Mouse (Mus musculus) liver, embryonic 13.5 days (tissue): ENCODE results near the gene Ccdc175. TPM values are rescaled to one million over a fixed set of nuclear protein-coding genes. Genes with fewer than 3 reads are reported as not detected.
A peak's percentile ranks its signal among the peaks of the same experiment; 100 is the strongest.

Source experiments
- ATAC-seq: fragments of 200-750 bp; cut with Nextera tagmentation; 2 replicates; pipeline ENCODE4 v1.8.0; 2017; ENCODE audit warnings: low read depth, mild to moderate bottlenecking, moderate number of reproducible peaks, moderate library complexity
- DNase-seq: peaks from one replicate; pipeline ENCODE4 v3.0.0; 2022
- H3K27ac ChIP-seq: fragments of 300-500 bp; sonication (generic); 2 replicates; pipeline ENCODE4 v1.5.1; 2015; ENCODE audit warnings: moderate library complexity, mild to moderate bottlenecking, inconsistent platforms
- H3K27me3 ChIP-seq: fragments of 300-500 bp; sonication (generic); 2 replicates; pipeline ENCODE4 v1.6.1; 2015; ENCODE audit warnings: mild to moderate bottlenecking, inconsistent platforms
- H3K36me3 ChIP-seq: fragments of 300-500 bp; sonication (generic); 2 replicates; pipeline ENCODE4 v1.6.1; 2015; ENCODE audit warnings: mild to moderate bottlenecking, inconsistent platforms
- H3K4me1 ChIP-seq: fragments of 300-500 bp; sonication (generic); replicated peaks from 2 replicates; pipeline ENCODE4 v1.6.1; 2015; ENCODE audit warnings: inconsistent platforms
- H3K4me2 ChIP-seq: fragments of 300-500 bp; sonication (generic); 2 replicates; pipeline ENCODE4 v1.6.1; 2015; ENCODE audit warnings: inconsistent platforms, mild to moderate bottlenecking, moderate library complexity
- H3K4me3 ChIP-seq: fragments of 300-500 bp; sonication (generic); replicated peaks from 2 replicates; pipeline ENCODE4 v1.5.1; 2015; ENCODE audit warnings: mild to moderate bottlenecking, inconsistent platforms
- H3K9ac ChIP-seq: fragments of 300-500 bp; sonication (generic); 2 replicates; pipeline ENCODE4 v1.6.1; 2015; ENCODE audit warnings: mild to moderate bottlenecking, inconsistent platforms
- H3K9me3 ChIP-seq: fragments of 300-500 bp; sonication (generic); replicated peaks from 2 replicates; pipeline ENCODE4 v1.6.1; 2016; ENCODE audit warnings: inconsistent platforms
- WGBS: fragments of 180-500 bp; shearing (Covaris S2); methylation state at CpG from one replicate; pipeline ENCODE4 v1.1.7; 2015; ENCODE audit not compliant: insufficient replicate concordance; 5-methylcytosine and 5-hydroxymethylcytosine counted together
- microRNA-seq: library from miRNA; unstranded; fragments of <30 nt; microRNA quantifications from one replicate; pipeline ENCODE4, GENCODE M21; 2016
- polyA plus RNA-seq: library from polyadenylated mRNA; unstranded; fragments of >200 nt; fragmentation: Nextera tagmentation; extraction: Ambion mirVana; gene quantifications from 2 replicates; pipeline ENCODE4 v1.2.1, GENCODE M21; 2015

Ccdc175 gene
- polyA plus RNA-seq, 1 experiment from 2014 or later: not detected

DNA sequence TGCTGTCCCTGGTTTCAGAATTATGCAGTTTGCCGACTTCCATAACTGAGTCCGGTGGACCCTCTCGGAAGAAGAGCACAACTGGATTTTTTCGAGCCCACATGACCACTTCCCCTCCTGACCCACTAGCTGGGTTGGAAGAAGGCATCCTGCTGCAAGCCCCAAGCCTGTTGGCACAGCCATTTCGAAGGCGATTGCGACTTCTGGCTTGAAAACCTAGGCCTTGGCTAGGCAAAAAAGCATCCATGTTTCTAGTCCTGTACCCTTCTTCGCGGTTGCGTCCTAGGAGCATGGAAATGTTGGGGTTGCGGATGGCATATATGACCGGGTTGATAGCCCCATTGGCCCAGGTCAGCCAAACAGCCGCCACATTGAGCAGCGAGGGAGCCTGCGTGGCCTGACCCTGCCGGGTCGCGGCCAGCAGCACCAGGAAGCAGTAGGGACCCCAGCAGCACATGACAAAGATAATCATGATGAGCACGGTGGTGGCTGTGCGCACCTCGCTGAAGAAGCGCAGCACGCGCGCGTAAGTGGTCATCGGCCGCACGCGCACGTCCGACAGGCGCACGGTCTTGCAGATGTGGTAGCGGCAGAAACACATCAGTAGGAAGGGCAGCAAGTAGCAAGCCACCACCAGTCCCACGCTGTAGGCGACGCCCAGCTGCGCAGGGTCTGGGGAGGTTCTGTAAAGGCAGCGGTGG lies 115.1 kb downstream of the Ccdc175 start:
- H3K27me3 ChIP-seq: peaks cover 58% of the 10 kb centered on the region
- peaks cover 16% of the 10 kb centered on the region for H3K4me1 ChIP-seq
- 4% methylated on average over 40 of the region's 40 CpGs for WGBS
- DNase-seq (no peak), ATAC-seq (no peak; the same call in 1 of the 2 replicates)
- no peak overlapping the region for H3K27ac ChIP-seq
- H3K4me2 ChIP-seq: peak overlapping the region; percentile 86
- H3K36me3 ChIP-seq: peaks cover 8% of the 10 kb centered on the region; the same call in 1 of the 2 replicates
- H3K9ac ChIP-seq: peak overlapping the region; percentile 45
- peak overlapping the region; percentile 63 for H3K4me3 ChIP-seq
- H3K9me3 ChIP-seq: no peaks in the 10 kb centered on the region

DNA sequence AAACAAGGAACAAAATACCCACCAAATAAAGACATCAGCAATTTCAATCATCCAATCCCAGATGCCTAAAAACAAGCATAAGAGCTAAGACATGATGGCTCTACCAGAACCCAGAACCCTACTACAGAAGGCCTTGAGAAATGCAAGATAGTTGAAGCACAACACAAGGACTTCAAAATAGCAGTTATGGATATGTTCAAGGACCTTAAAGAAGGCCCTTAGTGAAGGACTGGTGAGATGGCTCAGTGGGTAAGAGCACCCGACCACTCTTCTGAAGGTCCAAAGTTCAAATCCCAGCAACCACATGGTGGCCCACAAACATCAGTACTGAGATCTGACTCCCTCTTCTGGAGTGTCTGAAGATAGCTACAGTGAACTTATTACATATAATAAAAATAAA lies 127.0 kb downstream of the Ccdc175 start:
- Histone ChIP-seq H3K4me3 (no peak overlapping the region), H3K4me2 (no peak overlapping the region), H3K27me3 (no peaks in the 10 kb centered on the region), H3K4me1 (no peaks in the 10 kb centered on the region), H3K9me3 (no peaks in the 10 kb centered on the region), H3K36me3 (no peaks in the 10 kb centered on the region), H3K27ac (no peak overlapping the region), H3K9ac (no peak overlapping the region)
- DNase-seq (no peak), ATAC-seq (no peak)
- WGBS: 71% methylated on average over 1 of the region's 1 CpGs

DNA sequence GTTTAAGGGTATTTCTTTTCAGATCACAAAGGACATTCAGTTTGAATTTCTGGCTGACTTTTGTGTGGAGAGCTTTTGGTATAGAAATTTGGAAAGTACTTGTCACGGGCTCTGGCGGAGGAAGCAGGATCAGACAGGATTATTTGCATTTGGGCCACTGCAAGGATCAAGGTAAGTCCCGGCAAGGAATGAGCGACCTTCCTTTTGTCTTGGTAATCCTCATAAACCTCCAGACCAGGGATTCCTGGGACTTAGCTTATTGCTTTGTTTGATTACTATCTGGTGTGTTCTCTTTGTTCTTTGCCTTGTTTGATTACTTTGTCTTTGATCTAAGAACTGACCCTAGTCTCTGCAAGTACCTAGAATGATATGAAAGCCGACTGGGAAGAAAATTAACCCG lies 131.0 kb downstream of the Ccdc175 start:
- no peak overlapping the region for H3K9ac ChIP-seq
- no peak overlapping the region for H3K27ac ChIP-seq
- no peaks in the 10 kb centered on the region for H3K4me1 ChIP-seq
- 44% methylated on average over 6 of the region's 6 CpGs for WGBS
- no peak overlapping the region for H3K4me2 ChIP-seq
- H3K36me3 ChIP-seq: no peaks in the 10 kb centered on the region
- H3K4me3 ChIP-seq: no peak overlapping the region
- DNase-seq: no peak
- H3K27me3 ChIP-seq: no peaks in the 10 kb centered on the region
- H3K9me3 ChIP-seq: no peaks in the 10 kb centered on the region
- ATAC-seq: no peak

DNA sequence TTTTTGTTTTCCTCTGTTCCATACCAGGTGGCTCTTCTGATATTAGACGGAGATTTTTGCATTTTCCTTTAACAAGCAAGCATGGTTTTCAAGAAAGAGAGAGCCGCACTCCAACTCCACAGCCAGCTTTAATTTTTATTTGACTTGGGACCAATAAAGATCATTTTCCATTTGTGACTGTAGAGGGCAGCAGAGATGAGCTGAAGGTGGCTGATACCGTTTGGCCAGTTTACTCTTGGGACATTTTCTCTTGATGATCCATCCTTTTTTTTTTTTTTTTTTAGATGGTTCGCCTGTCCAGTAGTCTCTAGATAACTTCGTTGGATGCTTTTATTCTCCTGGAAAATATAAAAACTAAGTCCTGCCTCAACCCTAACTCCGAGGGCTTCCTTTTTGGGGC lies 131.5 kb downstream of the Ccdc175 start:
- DNase-seq: no peak
- no peak for ATAC-seq
- WGBS: 25% methylated on average over 6 of the region's 6 CpGs
- H3K4me3 ChIP-seq: no peak overlapping the region
- H3K36me3 ChIP-seq: no peaks in the 10 kb centered on the region
- H3K4me2 ChIP-seq: no peak overlapping the region
- H3K4me1 ChIP-seq: no peaks in the 10 kb centered on the region
- no peaks in the 10 kb centered on the region for H3K9me3 ChIP-seq
- H3K27me3 ChIP-seq: no peaks in the 10 kb centered on the region
- H3K9ac ChIP-seq: no peak overlapping the region
- no peak overlapping the region for H3K27ac ChIP-seq

DNA sequence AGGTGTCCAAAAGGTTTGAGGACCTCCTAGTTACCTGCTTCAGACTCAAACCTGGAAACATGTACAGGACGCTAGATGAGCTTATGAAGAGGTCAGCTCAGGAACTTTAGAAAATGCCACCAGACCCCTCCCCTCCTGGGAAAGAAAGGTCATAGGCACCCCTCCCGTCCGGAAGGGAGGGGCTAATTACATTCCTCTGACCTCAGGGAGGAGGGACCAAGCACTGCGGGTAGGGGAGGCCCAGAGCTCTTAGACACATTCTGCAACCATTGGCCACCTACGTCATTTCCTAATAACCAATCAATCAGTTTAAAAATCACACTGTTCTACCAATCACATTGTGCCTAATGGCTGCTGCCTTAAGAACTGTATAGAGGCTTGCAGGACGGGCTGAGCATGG lies 132.3 kb downstream of the Ccdc175 start:
- Histone ChIP-seq H3K4me1 (no peaks in the 10 kb centered on the region), H3K4me2 (no peak overlapping the region), H3K9ac (no peak overlapping the region), H3K27ac (no peak overlapping the region), H3K27me3 (no peaks in the 10 kb centered on the region), H3K4me3 (no peak overlapping the region), H3K36me3 (no peaks in the 10 kb centered on the region), H3K9me3 (no peaks in the 10 kb centered on the region)
- no peak for ATAC-seq
- no peak for DNase-seq
- WGBS: 65% methylated on average over 6 of the region's 6 CpGs

Small RNAs within 50 kb of the gene (microRNA-seq; reads per million reads assigned to microRNA genes)
- gene Gm24466: not detected

Other genes starting within 250 kb of the Ccdc175 start
- gene Gpr135, start 113.9 kb downstream of the Ccdc175 start, polyA plus RNA-seq: 0.09 and 0.19 TPM in 2 replicates
- gene L3hypdh, start 99.6 kb downstream of the Ccdc175 start, polyA plus RNA-seq: 5.6 and 7.1 TPM in 2 replicates
- 20.8 and 22.5 TPM in 2 replicates for gene Jkamp, start 99.4 kb downstream of the Ccdc175 start, polyA plus RNA-seq
- gene Rtn1, start 224.0 kb upstream of the Ccdc175 start, polyA plus RNA-seq: 2.1 and 2.9 TPM in 2 replicates